Mouse (Mus musculus) layer of hippocampus, adult 9-11 months (tissue): ENCODE results near the gene Ank3.
A peak's percentile ranks its signal among the peaks of the same experiment; 100 is the strongest.

Source experiments
- DNase-seq: peaks from one replicate; pipeline ENCODE4 v3.0.0; 2022

Ank3 gene

DNA sequence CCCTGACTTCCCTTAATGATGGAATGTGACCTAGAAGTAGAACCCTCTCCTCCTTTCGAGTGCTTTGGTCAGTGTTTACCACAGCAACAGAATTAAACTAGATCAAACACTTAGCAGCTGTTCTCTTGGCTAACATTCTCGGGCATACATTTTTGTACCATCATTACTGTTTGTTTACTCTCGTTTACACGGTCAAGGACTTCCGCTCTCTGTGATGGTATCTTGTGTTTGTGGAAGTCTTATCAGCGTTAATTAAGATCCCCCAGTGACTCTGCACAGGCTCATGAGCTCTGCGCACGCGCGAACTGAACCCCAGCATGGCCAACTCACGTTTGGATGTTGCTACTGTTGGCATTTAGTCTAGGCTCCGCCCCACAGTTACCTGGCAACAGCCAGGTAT, 16.3 kb downstream of the Ank3 start:
- no peak for DNase-seq

GRCm38 (mm10) chr10:69418716-69419115, 20.1 kb downstream of the Ank3 start:
- DNase-seq = no peak

DNA sequence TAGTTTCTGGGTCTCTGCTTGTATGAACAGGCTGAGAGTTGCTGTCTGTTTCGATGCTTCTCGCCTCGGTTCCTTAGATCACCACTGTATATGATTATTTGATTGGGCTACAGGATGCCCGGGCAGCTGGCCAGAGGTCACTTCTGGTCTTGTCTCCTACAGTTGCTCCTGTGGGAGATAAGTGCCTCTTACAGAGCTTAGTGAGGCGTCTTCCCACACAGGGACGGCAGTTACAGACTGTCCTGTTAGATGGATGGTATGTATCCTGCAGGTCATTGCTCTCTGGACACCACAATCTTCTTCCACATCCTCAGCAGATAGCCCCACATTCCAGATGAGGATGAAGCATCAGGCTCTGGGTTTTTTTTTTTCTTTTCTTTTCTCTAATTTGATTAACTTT, 21.7 kb downstream of the Ank3 start:
- DNase-seq = no peak

DNA sequence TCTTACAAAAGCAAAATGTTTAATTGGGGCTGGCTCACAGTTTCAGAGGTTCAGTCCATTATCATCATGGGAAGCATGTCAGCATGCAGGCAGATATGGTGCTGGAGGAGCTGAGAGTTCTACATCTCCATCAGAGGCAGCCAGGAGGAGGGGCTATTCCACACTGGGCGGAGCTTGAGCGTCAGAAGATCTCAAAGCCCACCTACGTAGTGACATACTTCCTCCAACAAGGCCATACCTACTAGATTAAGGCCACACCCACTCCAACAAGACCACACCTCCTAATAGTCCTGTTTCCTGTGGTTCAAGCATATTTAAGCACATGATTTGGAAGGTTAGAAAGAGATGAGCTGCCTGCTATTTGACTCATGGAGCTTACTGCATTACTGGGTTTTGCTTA, 25.5 kb downstream of the Ank3 start:
- no peak for DNase-seq

DNA sequence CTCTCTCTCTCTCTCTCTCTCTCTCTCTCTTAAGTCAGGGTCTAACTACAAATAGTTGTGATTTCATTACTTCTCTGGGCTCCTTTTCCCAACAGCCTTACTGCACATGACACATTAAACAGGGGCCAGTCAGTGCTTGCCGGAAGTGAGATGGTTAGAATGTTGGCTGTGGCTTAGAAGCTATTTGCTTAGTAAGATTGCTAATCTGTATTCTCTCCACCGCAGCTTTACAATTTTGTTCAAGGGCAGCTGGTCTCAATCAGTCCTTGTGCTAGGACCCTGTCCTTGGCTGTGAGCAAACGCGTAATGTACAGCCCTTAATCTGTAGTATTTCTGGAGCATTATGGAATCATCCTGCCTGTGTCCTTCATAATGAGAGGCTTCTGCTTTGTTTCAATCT, 31.6 kb downstream of the Ank3 start:
- DNase-seq = no peak

DNA sequence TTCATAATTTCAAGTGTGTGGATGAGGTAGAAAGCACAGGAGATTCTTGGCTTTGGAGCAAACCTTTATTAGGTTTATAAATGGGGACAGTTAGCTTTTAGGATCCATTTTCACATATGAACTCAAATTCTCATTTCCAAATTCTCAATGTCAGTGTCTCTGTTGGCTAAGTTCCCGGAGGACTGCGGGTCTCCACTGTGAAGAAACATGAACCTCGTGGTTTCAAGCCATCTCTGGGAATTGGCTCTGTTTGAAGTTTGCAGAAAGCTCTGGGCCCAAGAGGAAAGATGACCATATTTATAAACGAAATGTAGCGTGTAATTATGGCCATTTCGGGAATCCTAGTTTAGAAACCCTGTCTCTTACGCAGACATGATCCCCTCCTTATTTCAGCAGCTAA, 32.5 kb downstream of the Ank3 start:
- no peak for DNase-seq

- no peak for DNase-seq
Observed at GRCm38 (mm10) chr10:69435213-69435612, 36.6 kb downstream of the Ank3 start.

DNA sequence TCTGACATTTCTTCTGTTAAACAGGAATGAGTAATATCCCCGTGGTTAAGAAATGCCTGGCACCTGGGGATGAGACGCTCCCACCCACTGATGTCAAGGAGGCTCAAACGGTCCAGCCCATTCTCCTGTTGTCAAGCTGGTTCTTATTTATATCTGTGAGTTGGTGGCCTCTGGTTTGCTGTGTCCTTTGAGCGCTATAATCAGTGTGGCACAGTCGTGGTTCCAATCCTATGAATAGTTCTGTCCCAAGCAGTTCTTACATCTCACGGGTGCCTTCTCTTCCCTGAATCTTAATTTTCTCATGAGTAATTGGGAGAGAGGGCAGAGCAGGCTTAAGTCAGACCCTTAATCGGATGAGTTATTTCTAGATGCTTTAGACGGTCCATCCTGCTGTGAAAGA, 40.9 kb downstream of the Ank3 start:
- DNase-seq = no peak

- DNase-seq = no peak
Observed at GRCm38 (mm10) chr10:69444546-69444945, 46.0 kb downstream of the Ank3 start.

DNA sequence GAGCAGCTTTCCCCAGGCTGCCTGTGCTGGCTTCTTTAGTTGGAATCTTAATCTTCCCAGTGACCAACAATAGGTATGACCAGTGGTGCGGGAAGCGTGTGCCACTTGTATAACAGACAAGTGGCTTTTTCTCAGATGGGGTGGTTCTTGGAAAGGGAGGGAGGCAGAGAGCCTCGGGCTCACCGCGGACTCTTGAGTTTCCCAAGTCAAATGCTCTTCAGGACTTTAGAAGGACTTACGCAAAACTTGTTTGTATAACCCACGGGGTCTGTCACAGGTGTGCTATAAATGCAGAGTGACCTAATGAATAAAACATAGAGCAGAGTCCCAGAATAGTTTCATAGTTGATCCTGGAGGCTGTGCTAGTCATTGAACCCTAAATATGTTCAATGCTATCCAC, 47.4 kb downstream of the Ank3 start:
- no peak for DNase-seq

- no peak for DNase-seq
Observed at GRCm38 (mm10) chr10:69446566-69446965, 48.0 kb downstream of the Ank3 start.

DNA sequence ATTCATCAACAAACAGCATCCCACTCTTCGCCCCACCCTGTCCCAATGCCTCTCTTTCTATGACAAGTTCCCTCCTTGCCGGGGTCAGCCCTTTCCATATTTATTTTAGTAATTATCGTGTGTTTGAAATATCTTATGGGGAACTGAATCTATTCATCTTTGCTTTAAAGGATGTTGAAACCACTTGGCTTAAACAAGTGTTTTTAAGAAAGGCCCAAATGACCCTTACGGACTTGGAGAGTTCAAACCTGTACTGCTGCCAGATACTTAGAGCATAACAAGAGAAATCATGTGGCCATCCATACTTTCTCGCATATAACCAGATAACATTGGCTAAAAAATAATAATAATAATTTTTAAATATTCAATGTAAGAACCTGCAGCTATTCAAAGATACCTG, 48.7 kb downstream of the Ank3 start:
- no peak for DNase-seq

DNA sequence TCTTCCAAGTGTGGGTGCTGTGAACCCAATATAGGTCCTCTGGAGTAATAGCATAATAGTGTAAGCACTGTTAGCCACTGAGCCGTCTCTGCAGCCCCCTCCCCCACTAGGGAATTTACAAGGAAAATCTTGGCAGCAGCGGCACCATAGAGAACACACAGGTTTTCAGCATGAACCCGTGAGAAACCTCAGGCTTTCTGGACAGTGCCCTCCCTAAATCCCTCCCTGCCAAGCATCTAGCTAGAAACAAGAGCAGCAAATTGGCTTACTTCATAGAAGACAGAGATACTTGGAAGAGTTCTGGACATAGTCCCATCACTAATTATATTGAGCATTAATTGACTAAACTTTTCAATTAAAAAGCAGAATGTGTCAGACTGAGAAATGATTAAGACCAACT, 49.6 kb downstream of the Ank3 start:
- no peak for DNase-seq

DNA sequence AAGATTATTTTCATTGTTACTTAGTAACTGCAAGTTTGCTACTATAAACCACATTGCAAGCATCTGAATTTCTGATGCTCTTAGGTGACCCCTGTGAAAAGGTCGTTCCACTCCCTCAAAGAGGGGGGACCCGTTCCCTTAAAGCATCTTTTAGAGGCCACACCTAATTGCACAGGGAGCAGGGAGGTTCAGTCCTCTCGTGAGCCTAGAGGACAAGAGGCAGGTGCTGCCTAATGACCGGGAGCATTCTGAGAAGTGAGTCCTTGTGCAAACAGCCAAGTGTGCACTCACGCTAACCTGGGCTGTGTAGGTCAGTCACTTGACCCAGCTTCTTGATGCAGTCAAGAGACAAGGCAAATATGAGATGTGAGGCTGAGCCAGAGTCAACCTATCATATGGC, 52.4 kb downstream of the Ank3 start:
- no peak for DNase-seq

GRCm38 (mm10) chr10:69452180-69452977, 53.8 kb downstream of the Ank3 start:
- DNase-seq = peak; percentile 67

DNA sequence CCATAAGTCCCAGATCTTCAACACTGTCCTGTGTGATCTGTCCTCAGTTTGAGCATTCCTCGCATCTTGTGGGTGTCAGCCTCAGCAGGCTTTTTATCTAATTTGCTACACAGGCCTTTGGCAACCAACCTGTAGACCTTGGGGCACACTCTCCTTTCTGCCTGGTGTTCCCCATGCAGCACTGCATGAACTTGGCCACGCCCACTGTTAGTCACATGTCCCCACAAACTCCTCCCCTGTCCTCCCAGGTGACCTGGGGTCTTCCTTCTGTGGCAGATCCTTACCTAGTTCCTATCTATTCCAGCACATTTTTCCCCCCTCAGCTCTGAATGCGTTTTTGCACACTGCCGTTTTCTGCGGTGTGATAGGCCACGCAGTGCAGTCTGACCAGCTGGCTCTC, 55.0 kb downstream of the Ank3 start:
- no peak for DNase-seq

GRCm38 (mm10) chr10:69454480-69454879, 55.9 kb downstream of the Ank3 start:
- no peak for DNase-seq

- DNase-seq = no peak
Observed at GRCm38 (mm10) chr10:69464826-69465225, 66.3 kb downstream of the Ank3 start.

- peak; percentile 88 for DNase-seq
Observed at GRCm38 (mm10) chr10:69465558-69466200, 67.1 kb downstream of the Ank3 start.

GRCm38 (mm10) chr10:69466201-69466585, 67.6 kb downstream of the Ank3 start:
- no peak for DNase-seq

DNA sequence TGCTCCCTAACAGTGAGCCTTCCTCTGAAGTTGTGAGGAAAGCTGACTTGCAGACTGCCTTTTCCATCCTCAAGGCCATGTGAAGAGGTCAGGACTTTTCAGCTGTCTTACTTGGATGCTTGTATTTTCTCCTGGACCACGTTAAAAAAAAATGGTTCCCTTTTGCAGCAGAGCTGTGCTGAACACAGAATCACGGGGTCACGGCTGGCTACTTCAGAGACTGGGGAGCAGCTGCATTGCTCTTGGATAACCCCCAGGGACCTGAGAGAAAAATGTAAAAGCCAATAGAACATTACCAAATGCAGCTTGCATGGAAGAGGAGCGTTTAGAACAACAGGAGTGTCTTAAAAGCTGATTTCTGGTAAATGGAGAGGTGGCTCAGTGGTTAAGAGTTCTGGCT, 68.0 kb downstream of the Ank3 start:
- no peak for DNase-seq

DNA sequence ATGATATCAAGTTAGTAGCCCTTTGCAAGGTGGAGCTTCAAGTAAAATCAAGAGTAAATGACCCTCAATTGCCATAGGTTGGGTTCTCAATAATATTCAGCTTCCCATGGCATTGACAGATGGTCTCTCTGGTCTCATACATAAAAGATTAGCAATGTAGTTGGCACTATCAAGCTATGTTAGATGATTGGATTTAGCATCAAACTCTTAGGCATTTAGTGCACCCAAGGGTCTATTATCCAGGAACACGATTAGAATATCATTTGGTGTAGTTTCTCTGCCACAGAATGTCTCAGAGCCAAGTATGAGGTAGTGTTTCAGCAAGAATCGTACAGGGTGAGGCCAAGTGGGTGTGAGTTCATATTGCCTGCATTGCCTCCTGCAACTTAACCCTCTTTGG, 68.6 kb downstream of the Ank3 start:
- DNase-seq = no peak

- DNase-seq = no peak
Observed at GRCm38 (mm10) chr10:69471841-69472240, 73.3 kb downstream of the Ank3 start.

DNA sequence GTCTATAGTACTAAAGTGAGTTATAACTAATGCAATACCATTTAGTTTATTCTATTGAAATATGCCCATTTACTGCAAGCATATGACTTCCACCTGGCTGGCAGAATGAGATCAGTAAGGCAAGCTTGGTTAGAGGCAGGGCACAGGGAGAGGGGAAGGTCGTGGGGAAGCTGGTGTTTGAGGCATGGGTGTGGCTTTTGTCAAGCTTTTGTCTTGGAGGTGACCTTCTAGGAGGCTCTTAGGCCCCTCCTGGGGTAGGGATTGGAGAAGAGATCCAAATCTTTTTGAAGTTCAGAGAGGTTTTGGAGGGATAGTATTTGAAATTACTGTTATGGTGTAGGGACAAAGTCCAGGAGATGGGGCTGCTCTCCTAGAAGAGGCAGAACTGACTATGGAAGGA, 78.3 kb downstream of the Ank3 start:
- no peak for DNase-seq

GRCm38 (mm10) chr10:69477656-69478055, 79.1 kb downstream of the Ank3 start:
- DNase-seq = no peak
